Mouse (Mus musculus) forebrain, embryonic 14.5 days (tissue): ENCODE measurements around the gene Slc17a8. TPM values are rescaled to one million over a fixed set of nuclear protein-coding genes. Genes with fewer than 3 reads are reported as not detected.
"Not testable (repeated sequence)": the region's sequence is repeated elsewhere in the genome, so short reads cannot be mapped to it uniquely, and the experiment has no call there.

ENCODE experiments used
- ATAC-seq: fragments of 200-750 bp; cut with Nextera tagmentation; 2 replicates; pipeline ENCODE4 v1.8.0; 2017; ENCODE audit warnings: mild to moderate bottlenecking, moderate library complexity
- DNase-seq: peaks from one replicate; pipeline ENCODE4 v3.0.0-alpha.2; 2015; ENCODE audit warnings: low spot score
- H3K27ac ChIP-seq: fragments of 300-500 bp; sonication (generic); 2 replicates; pipeline ENCODE4 v1.5.1; 2014; ENCODE audit warnings: low read depth, mild to moderate bottlenecking, control low read depth, low read length, moderate library complexity
- H3K27me3 ChIP-seq: fragments of 300-500 bp; sonication (generic); replicated peaks from 2 replicates; pipeline ENCODE4 v1.6.1; 2014; ENCODE audit warnings: low read length, control low read depth, mixed read lengths; ENCODE audit not compliant: control insufficient read depth, insufficient read depth
- H3K36me3 ChIP-seq: fragments of 300-500 bp; sonication (generic); 2 replicates; pipeline ENCODE4 v1.6.1; 2014; ENCODE audit warnings: low read length, control low read depth; ENCODE audit not compliant: control insufficient read depth, insufficient read depth
- H3K4me1 ChIP-seq: fragments of 300-500 bp; sonication (generic); 2 replicates; pipeline ENCODE4 v1.6.1; 2014; ENCODE audit warnings: antibody characterized with exemption, low read length, control low read depth; ENCODE audit not compliant: control insufficient read depth, insufficient read depth
- H3K4me2 ChIP-seq: fragments of 300-500 bp; sonication (generic); 2 replicates; pipeline ENCODE4 v1.6.1; 2014; ENCODE audit warnings: mild to moderate bottlenecking, control low read depth, low read length
- H3K4me3 ChIP-seq: fragments of 300-500 bp; sonication (generic); 2 replicates; pipeline ENCODE4 v1.5.1; 2014; ENCODE audit warnings: low read depth, low read length, control low read depth
- H3K9ac ChIP-seq: fragments of 300-500 bp; sonication (generic); 2 replicates; pipeline ENCODE4 v1.6.1; 2014; ENCODE audit warnings: mild to moderate bottlenecking, low read length, control low read depth, moderate library complexity
- H3K9me3 ChIP-seq: fragments of 300-500 bp; sonication (generic); replicated peaks from 2 replicates; pipeline ENCODE4 v1.6.1; 2016; ENCODE audit warnings: low read length, control low read depth, mixed read lengths; ENCODE audit not compliant: control insufficient read depth
- WGBS: fragments of 180-500 bp; shearing (Covaris S2); extraction: QIAGEN DNeasy Blood & Tissue Kit; methylation state at CpG from one replicate; pipeline ENCODE4 v1.1.7; 2014; 5-methylcytosine and 5-hydroxymethylcytosine counted together
- polyA plus RNA-seq: library from polyadenylated mRNA; unstranded; fragments of >200 nt; fragmentation: Nextera tagmentation; extraction: Ambion mirVana; gene quantifications from 2 replicates; pipeline ENCODE4 v1.2.1, GENCODE M21; 2014

Slc17a8 gene
- polyA plus RNA-seq: 0.07 and 0.11 TPM in 2 replicates

DNA sequence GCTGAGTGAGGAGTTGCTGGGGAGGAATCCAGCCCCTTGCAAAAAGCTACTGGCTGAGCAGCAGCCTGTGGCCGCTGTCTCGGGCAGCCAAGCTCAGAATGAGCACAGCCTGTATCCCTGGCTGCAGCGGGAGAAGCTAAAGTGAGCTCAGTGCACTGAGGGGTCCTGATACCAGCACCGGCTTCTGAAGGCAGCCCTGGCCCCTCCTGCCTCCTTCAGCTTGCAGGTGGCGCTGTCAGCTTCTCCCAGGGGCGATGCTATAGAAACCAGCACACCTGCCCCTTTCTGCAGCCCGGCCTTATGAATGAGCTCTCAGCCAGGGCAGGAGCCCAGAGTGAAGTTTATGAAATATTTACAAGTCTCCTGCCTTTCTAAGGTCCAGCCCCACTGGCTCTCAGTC is at the start of gene Slc17a8:
Gene Slc17a8 (minus strand): TSS at position 125 of the 400 bp plus-strand sequence.
- Histone ChIP-seq H3K9ac (no peak within 1 kb of the TSS), H3K27ac (no peak within 1 kb of the TSS), H3K4me3 (no peak within 1 kb of the TSS), H3K4me2 (no peak within 1 kb of the TSS), H3K36me3 (no peaks in the 10 kb centered on the region), H3K4me1 (no peaks in the 10 kb centered on the region), H3K9me3 (no peaks in the 10 kb centered on the region), H3K27me3 (no peaks in the 10 kb centered on the region)
- ATAC-seq (no peak), DNase-seq (peak; percentile 6)
- 25% methylated on average over 7 of the region's 7 CpGs for WGBS

DNA sequence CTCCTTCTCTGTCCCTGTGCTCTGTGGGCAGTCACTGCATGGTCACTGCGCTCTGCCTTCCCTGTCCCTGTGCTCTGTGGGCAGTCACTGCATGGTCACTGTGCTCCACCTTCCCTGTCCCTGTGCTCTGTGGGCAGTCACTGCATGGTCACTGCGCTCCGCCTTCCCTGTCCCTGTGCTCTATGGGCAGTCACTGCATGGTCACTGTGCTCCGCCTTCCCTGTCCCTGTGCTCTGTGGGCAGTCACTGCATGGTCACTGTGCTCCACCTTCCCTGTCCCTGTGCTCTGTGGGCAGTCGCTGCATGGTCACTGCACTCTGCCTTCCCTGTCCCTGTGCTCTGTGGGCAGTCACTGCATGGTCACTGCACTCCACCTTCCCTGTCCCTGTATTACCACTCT is 49.3 kb upstream of the Slc17a8 start:
- H3K27me3 ChIP-seq, H3K4me2 ChIP-seq, DNase-seq, H3K9ac ChIP-seq, ATAC-seq, H3K36me3 ChIP-seq, H3K4me3 ChIP-seq, H3K27ac ChIP-seq, H3K9me3 ChIP-seq, H3K4me1 ChIP-seq: not testable (repeated sequence)
- WGBS: 94% methylated on average over 5 of the region's 5 CpGs

- no peak overlapping the region for H3K4me3 ChIP-seq
- H3K27me3 ChIP-seq: no peaks in the 10 kb centered on the region
- WGBS: 85% methylated on average over 7 of the region's 7 CpGs
- H3K9me3 ChIP-seq: no peaks in the 10 kb centered on the region
- no peak overlapping the region for H3K9ac ChIP-seq
- no peak overlapping the region for H3K4me2 ChIP-seq
- no peaks in the 10 kb centered on the region for H3K4me1 ChIP-seq
- no peak overlapping the region for H3K27ac ChIP-seq
- ATAC-seq: no peak
- peaks cover 11% of the 10 kb centered on the region; the same call in 1 of the 2 replicates for H3K36me3 ChIP-seq
- DNase-seq: no peak
Measured at GRCm38 (mm10) chr10:89667571-89667970, 46.5 kb upstream of the Slc17a8 start.

- H3K4me1 ChIP-seq: no peaks in the 10 kb centered on the region
- no peak overlapping the region for H3K4me3 ChIP-seq
Measured at GRCm38 (mm10) chr10:89665679-89666078, 44.6 kb upstream of the Slc17a8 start.

DNA sequence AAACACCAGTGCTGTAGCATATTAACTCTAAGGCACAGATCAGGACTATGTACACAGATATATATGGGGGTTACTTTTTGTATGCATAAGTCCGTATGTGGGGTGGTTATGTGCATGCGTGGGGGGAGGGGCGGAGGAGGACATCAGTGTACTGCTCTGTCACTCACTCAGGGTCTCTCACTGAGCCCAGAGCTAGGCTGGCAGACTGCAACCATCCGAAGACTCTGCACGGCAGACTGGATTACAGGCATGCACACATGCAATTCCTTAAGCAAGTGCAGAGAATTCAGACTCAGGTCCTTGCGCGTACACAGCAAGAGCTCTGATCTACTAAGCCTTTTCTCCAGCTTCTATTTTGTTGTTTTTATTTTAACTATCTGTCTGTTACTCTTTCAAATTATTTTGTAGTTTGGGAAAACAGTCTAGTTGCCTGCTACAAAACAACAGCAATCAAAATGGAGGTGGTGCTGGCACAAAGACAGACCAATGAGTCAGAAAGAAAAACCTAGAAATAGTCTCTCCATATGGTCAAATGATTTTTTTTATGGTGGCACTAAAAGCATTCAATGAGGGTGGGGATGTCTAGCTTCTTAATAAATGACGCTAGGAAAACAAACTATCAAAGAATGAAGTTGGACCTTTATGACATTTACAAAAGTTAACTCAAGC is 44.1 kb upstream of the Slc17a8 start:
- DNase-seq (no peak), ATAC-seq (no peak)
- no peaks in the 10 kb centered on the region for H3K27me3 ChIP-seq
- no peak overlapping the region for H3K27ac ChIP-seq
- no peak overlapping the region for H3K4me3 ChIP-seq
- no peaks in the 10 kb centered on the region for H3K4me1 ChIP-seq
- H3K9ac ChIP-seq: no peak overlapping the region
- 96% methylated on average over 8 of the region's 8 CpGs for WGBS
- no peaks in the 10 kb centered on the region for H3K9me3 ChIP-seq
- H3K4me2 ChIP-seq: no peak overlapping the region
- peaks cover 22% of the 10 kb centered on the region for H3K36me3 ChIP-seq

More at GRCm38 (mm10) chr10:89665679-89666078, 44.6 kb upstream of the Slc17a8 start:
- no peak for DNase-seq
- Histone ChIP-seq H3K36me3 (peaks cover 20% of the 10 kb centered on the region), H3K9me3 (no peaks in the 10 kb centered on the region), H3K9ac (no peak overlapping the region), H3K27me3 (no peaks in the 10 kb centered on the region), H3K4me2 (no peak overlapping the region), H3K27ac (no peak overlapping the region)
- WGBS: 97% methylated on average over 9 of the region's 9 CpGs
- no peak for ATAC-seq

GRCm38 (mm10) chr10:89656366-89656765 is 35.3 kb upstream of the Slc17a8 start:
- Histone ChIP-seq H3K27me3 (no peaks in the 10 kb centered on the region), H3K9ac (no peak overlapping the region), H3K27ac (no peak overlapping the region), H3K4me3 (no peak overlapping the region), H3K36me3 (peaks cover 74% of the 10 kb centered on the region), H3K4me1 (no peaks in the 10 kb centered on the region), H3K9me3 (no peaks in the 10 kb centered on the region), H3K4me2 (no peak overlapping the region)
- DNase-seq (peak; percentile 11), ATAC-seq (no peak)
- 75% methylated on average over 5 of the region's 5 CpGs for WGBS

DNA sequence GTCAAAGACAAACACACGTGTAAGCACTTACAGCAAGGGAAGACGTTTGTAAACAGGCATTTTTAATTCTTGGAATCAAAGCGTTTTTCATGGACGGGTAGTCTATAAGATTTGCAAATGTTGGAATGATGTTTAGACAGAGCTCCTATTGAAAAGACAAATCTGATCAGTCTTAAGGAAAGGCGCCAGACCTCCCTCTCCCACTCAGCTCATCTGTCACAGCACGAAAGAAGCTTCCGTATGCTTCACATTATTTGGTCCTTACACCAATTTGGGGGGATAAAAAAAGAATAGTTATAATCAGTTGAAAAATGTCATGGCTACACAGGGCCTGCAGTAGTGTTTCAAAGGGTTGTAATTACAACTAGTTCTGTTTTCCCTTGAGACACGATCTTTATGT is 31.9 kb upstream of the Slc17a8 start:
- no peak overlapping the region for H3K4me3 ChIP-seq

GRCm38 (mm10) chr10:89651691-89652090 is 30.6 kb upstream of the Slc17a8 start:
- peaks cover 76% of the 10 kb centered on the region for H3K36me3 ChIP-seq
- 85% methylated on average over 1 of the region's 1 CpGs for WGBS
- ATAC-seq (no peak), DNase-seq (no peak)
- no peak overlapping the region for H3K4me2 ChIP-seq
- no peaks in the 10 kb centered on the region for H3K4me1 ChIP-seq
- no peaks in the 10 kb centered on the region for H3K9me3 ChIP-seq
- H3K4me3 ChIP-seq: no peak overlapping the region
- no peak overlapping the region for H3K9ac ChIP-seq
- H3K27ac ChIP-seq: no peak overlapping the region
- H3K27me3 ChIP-seq: no peaks in the 10 kb centered on the region

More for the DNA sequence above, 31.9 kb upstream of the Slc17a8 start:
- DNase-seq (no peak), ATAC-seq (no peak)
- Histone ChIP-seq H3K4me1 (no peaks in the 10 kb centered on the region), H3K9ac (no peak overlapping the region), H3K9me3 (no peaks in the 10 kb centered on the region), H3K27ac (no peak overlapping the region), H3K4me2 (no peak overlapping the region), H3K27me3 (no peaks in the 10 kb centered on the region), H3K36me3 (peaks cover 82% of the 10 kb centered on the region)
- WGBS: 82% methylated on average over 8 of the region's 8 CpGs

GRCm38 (mm10) chr10:89646918-89647317 is 25.9 kb upstream of the Slc17a8 start:
- H3K36me3 ChIP-seq: peaks cover 75% of the 10 kb centered on the region
- no peak overlapping the region for H3K4me2 ChIP-seq
- ATAC-seq (no peak), DNase-seq (no peak)
- no peaks in the 10 kb centered on the region for H3K4me1 ChIP-seq
- no peaks in the 10 kb centered on the region for H3K9me3 ChIP-seq
- no peak overlapping the region for H3K9ac ChIP-seq
- no peaks in the 10 kb centered on the region for H3K27me3 ChIP-seq
- no peak overlapping the region for H3K27ac ChIP-seq
- no peak overlapping the region for H3K4me3 ChIP-seq
- WGBS: 92% methylated on average over 9 of the region's 9 CpGs
